Mouse (Mus musculus): ENCODE results near the gene I830077J02Rik.
A peak's percentile ranks its signal among the peaks of the same experiment; 100 is the strongest.
"Not testable (repeated sequence)": the region's sequence is repeated elsewhere in the genome, so short reads cannot be mapped to it uniquely, and the experiment has no call there.

Gene I830077J02Rik

DNA sequence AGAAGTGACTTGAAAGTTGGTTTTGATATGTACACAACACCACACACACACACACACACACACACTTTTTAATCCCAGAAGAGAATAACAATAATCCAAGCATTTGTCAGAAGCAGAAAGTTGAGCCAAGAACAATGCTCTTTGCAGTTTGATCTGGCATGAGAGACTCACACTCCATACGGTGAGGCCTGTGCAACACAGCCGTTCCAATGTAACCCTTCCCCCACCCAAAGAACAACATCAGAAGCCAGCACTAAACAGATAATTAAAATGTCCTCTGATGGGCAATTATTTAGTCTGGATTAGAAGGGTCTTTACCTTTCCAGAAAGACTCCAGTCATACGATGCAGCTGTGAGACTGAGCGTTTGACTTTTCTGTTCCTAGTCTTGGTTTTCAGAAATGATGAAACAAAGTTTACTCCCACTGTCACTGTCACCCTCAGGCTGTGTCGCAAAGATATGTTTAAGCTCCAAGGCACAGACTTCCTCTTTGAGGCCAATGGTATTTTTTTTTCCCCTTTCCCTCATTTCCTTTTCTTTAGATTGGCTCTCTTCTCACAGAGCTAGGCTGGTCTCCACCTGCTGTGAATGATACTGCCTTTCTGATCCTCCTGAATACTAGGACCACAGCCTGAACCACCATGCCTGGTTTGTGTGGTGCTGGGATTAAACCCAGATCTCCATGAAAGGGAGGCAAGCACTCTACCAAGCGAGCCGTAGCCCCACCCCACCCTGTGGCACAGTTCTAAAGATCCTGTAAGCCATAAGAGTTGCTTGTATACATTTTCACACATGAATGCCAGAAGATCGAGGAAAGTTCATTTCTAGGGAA, at the start of gene I830077J02Rik:
TSS of gene I830077J02Rik (minus strand) at position 425 of the 832 bp plus-strand sequence.
- DNase-seq (ENCODE audit: low read depth, low spot score): no peak

DNA sequence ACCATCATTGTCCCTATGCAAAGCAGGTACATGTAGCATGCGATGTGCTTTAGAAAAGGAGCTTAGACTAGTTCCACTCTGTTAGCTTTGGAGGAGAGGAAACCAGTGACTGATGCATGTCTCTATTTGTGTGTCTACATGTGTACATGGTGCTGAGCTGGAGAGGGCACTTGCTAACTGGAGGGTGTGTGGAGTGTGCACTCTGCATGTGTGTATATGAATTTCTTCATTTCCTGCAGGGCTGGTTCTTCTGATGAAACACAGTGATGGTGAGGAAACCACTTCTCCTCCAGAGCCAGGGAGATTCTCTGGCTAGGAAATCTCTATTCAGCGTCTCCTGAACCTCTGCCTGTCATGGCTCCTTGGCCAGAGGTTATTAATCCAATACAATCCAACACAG, 41.7 kb upstream of the I830077J02Rik start:
- DNase-seq (ENCODE audit: low read depth, low spot score): no peak

DNA sequence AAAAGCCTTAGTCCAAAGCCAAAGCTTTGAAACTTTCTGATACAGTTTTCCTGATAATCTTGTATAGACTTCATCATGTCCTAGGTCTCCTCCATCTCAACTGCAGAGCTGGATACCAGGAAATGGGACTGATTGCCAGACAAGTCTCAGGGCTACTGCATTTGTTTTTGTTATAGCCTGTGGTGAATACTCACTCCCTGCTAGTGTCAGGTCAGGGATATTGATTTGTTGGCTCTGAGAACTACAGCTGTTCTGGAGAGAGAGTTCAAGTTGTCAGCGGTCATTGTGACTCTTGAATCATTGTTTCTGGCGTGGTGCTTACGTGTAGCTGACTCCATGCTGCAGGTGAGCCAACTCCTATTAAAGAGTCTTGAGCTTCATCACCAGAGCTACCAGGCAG, 40.9 kb upstream of the I830077J02Rik start, which contains the start of gene Ovgp1:
TSS of gene Ovgp1 (plus strand) at position 301 of the 400 bp plus-strand sequence.
- no peak for DNase-seq (ENCODE audit: low read depth, low spot score)

DNA sequence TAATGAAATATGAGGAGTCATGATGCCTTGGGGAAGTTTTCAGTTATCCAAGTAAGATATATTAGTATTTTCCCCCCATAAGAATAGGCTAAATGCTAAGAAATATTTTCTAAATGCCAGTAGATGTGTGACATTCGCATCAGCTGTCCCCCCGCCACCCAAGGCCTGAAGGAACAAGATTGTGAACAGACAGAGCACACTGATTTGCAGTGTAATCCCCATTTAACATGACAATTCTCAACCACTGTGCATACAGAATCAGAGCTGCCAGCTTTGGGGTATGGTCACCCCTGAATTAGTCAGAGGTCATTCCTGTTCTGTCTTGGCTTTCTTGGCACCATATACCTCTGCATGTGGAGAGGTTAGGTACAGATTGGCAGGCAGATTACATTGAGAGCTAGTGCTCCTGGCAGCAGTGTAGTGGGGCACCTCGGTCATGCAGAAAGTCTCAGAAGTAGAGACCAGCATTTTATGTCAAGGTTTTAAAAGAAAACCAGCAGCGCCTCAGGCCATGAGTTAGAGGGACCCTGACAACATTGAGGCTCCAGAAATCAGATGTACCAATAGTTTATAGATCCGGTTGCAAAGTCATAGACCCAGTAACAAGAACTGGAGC, 39.5 kb upstream of the I830077J02Rik start:
- no peak for DNase-seq (ENCODE audit: low read depth, low spot score)

DNA sequence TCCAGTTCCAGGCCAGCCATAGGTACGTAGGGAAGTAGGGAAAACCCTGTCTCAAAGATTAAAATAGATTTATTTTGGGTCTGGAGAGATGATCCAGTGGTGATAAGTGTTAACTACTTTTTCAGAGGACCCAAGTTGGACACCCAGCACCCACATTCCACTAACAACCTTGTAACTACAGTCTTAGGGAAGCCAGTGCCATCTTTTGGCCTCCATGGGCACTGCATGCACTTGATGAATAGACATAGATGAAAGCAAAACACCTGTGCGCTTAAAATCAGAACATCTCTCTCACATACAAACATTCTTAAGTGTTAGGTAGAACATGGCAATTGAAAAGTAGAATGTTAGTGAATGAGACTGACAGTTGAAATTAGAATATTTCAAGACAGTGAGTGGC, 28.2 kb upstream of the I830077J02Rik start:
- DNase-seq (ENCODE audit: low read depth, low spot score): peak; percentile 70

DNA sequence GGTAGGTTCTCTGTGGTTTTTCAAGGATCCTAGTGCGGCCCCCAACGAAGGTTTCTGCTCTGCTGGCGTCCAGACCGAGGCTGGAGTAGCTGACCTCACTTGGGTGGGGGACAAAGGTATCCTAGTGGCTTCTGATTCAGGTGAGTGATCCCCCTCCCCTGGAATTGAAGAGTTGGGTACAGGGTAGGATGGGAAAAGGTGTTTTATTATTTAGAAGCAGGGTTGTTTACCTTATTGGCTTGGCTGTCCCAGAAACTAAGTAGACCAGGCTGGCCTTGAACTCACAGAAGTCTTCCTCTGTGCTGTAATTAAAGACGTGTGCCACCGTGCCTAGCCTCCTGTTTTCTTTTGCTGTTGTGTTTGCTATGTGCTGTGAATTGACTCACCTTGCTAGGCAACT, 27.5 kb upstream of the I830077J02Rik start, which contains the start of gene Atp5f1:
TSS of gene Atp5f1 (minus strand) at position 101 of the 400 bp plus-strand sequence.
- DNase-seq (ENCODE audit: low read depth, low spot score): no peak

DNA sequence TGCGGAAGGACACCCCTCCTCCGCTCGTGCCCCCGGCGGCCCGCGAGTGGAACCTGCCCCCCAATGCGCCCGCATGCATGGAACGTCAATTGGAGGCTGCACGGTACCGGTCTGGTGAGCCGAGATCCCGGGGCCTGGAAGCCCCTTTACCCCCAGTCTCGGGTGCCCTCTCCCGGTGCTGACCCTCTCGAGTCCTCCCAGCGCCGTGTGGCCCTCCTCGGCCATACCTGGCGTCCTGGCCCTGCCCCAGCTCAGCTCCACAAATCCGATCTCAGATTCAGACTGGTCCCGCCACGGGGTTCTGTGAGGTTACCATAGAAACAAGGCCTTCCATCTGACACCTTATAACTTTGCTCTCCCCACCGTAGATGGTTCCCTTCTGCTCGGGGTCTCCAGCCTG, 27.1 kb upstream of the I830077J02Rik start:
- peak; percentile 66 for DNase-seq (ENCODE audit: low read depth, low spot score)

DNA sequence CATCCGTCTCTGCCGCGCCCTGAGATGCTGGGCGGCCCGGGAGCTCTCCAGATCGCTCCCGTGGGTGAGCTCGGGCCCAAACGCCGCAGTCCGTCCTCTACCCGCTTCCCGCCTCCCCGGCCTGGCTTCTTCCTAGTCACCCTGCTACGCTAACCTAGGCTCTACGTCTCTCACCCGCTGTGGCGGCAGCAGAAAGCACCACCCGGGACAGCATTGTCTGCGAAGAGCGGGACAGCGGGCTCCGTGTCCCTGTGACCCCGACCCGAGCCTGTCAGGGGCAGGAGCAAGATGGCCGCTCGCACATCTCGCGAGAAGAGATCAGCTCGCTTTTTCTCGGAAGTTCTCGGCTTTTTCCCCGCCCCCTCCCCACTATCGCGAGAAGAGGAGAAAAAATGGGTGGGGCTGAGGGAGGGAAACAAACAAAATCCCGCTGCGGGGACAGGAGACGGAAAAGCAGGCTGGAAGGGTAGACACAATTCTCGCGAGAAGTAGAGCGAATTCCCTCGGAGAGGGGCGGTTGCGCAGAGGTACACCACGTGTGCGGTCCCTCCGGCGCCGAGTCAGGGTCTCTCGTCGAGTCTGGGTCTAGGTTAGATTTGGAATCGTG, 26.6 kb upstream of the I830077J02Rik start, which contains the start of gene Wdr77:
TSS of gene Wdr77 (plus strand) at position 396 of the 607 bp plus-strand sequence.
- peak; percentile 99 for DNase-seq (ENCODE audit: low read depth, low spot score)

DNA sequence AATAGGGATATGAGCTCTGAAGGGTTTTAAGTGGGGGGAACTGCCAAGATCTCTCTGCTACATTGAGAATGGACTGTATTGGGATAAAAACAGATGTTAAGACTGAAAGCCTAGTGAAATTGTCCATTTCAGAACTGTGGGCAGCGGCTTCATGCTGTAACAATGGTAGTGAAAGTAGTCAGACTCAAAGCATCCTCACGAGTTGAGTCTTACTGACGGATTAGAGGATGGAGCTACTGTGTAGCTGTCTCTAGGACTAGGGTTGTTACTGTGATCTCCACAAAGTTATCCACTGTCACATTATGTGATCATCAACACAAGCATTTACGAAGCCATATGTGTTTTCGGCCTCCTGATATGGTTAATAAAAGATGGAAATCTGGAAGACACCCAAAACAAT, 25.7 kb upstream of the I830077J02Rik start:
- DNase-seq (ENCODE audit: low read depth, low spot score): no peak

DNA sequence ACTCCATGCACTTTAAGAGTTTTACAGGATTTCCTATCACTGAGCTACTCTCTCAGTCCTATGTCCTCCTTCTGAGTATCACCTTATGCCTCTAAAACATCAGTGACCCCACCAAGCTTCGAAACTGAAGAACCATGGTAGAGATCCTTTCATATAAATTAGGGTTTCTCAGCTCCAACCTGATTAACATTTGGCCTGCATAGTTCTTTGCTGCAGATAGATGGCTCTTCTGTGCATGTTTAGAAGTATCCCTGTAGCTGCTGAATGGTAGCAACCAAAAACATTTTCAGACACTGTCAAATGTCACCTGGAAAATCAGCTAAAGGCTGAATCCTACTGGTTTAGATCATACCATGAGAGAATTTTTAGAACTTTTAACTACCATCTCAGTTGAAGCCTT, 24.8 kb upstream of the I830077J02Rik start:
- DNase-seq (ENCODE audit: low read depth, low spot score): no peak

DNA sequence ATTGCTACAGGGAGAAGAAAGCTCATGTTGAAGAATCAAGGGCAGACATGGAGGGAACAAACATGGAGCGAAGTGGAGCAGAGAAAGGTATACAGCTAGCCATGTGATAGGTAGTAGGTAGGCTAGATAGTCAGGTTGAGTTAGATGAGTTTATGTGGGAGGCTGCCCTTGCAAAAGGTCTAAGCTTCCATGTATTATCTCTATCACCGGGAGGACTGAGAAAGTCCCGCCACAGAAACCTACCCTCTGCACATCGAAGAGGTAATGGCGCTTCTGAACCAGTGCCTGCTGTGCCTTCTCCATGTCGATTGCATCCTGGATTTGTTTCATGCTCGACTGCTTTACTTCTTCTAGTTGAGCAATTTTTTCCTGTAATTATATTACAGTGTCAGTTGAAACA, 18.9 kb upstream of the I830077J02Rik start:
- DNase-seq (ENCODE audit: low read depth, low spot score): no peak

DNA sequence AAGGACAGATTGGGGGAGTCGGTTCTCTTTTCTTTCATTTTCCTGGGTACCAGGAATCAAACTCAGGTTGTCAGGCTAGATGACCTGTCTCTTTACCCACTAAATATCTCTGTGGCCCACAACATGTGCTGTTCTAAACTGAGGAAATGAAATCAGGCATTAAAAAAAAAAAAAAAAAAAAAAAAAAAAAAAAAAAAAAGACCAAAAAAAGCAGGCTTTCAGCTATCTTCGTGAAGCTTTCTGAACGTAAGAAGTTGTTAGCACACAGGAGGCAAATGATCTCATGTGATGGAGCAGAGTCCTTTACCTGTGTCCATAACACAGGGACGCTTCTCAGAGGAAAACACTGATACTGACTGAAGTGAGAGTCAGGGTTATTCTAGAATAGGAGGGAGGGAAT, 3.6 kb upstream of the I830077J02Rik start:
- no peak for DNase-seq (ENCODE audit: low read depth, low spot score)

DNA sequence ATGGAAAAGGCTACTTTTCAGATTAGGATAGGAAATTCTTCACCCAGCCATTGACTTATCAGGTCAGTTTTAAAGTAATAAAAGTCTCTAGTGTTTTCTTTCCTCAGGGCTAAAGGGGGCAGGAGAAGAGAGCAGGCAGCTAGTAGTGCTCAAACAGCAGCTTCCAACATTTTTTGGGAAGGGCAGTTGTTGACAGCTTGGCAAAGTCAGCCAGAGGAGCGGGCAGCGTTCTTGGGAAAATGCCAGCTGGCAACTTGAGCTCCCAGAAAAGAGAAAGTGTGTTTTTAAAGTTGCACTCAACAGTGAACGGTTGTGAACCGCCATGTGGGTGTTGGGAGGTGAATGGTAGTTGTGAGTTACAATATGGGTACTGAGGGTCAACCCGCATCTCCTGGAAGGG, 2.6 kb upstream of the I830077J02Rik start:
- no peak for DNase-seq (ENCODE audit: low read depth, low spot score)

DNA sequence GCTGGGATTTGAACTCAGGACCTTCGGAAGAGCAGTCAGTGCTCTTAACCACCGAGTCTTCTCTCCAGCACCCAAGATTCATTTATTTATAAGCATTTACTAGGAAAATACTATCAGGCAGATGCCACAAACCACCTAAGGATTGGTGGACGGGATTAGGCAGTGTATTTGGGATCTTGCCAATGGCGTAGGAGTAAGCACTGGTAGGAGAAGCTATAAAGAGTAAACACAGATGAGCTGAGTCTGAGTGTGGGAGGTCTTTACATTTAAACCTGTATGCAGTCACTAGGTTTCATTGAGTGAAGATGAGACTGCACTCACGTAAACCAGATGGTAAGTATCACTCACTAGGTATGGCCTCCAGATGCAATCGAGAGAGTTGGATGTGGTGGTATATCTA, 1.5 kb upstream of the I830077J02Rik start:
- no peak for DNase-seq (ENCODE audit: low read depth, low spot score)

DNA sequence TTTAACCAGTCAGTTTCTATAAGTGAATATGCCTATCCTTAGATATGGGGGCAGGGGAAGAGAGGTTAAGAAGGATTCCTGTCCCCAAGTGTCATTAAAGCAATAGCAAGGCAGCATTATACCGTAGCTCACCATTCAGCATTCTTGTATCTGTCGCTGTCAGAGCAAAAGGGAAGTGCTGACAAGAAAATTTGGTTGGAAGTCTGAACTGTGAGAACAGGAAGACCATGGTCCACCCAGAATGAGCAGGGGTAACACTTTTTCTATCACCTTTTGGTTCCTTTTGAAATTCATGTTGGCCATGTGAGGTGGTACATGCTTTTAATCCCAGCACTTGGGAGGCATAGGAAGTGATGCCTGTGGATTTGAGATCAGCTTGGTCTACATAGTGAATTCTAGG, 1.4 kb downstream of the I830077J02Rik start:
- DNase-seq (ENCODE audit: low read depth, low spot score): no peak

DNA sequence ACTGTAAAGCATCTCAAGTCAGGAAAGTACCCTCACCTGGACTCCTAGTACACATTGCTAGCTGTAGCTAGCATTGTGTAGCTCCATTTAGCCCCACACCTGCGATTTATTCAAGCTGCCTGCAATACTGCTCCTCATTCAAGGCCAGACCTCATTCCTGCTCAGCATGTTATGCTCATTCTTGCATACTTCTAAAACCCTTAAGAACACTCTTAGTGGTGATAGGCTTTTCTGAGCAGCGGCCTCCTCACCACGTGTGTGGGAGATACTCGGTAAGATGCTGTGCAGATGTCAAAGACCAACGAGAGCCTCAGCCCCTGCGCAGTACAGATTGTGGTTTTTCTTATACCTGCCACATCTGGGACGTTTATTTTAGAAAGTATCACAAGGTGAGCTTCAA, 2.6 kb downstream of the I830077J02Rik start:
- no peak for DNase-seq (ENCODE audit: low read depth, low spot score)

DNA sequence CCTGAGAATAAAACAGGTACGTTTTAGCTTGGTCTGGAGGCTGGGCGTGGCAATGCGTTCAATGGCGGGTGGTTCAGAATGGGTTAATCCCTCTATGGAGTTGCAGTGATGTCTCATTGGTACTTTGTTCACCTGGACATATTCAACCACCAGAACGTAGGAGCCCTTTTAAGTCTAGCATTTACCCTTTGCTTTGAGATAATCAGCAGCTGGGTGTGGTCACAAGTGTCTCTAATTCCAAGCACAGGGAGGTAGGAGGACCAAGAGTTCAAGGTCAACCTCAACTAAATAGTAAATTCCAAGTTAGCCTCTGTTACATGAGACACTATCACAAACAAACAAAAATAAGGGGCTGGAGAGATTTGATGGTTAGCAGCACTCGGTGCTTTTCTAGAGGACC, 3.7 kb downstream of the I830077J02Rik start:
- peak; percentile 49 for DNase-seq (ENCODE audit: low read depth, low spot score)

DNA sequence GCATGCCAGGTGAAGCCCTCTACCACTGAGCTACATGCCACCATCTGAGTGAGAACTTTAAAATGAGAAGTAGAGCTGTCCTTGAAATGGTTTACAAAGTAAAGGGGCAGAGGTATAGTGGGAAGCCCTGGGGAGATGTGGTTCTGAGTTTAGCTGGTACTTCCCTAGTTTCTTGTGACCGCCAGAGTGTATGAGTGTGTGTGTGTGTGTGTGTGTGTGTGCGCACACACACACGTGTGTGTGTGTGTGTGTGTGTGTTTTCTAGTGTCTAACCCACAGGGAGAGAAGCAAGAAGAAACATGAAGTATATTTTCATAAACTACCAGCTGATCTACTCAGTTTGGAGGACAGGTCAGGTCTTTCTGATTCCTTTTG, 4.3 kb downstream of the I830077J02Rik start:
- no peak for DNase-seq (ENCODE audit: low read depth, low spot score)

DNA sequence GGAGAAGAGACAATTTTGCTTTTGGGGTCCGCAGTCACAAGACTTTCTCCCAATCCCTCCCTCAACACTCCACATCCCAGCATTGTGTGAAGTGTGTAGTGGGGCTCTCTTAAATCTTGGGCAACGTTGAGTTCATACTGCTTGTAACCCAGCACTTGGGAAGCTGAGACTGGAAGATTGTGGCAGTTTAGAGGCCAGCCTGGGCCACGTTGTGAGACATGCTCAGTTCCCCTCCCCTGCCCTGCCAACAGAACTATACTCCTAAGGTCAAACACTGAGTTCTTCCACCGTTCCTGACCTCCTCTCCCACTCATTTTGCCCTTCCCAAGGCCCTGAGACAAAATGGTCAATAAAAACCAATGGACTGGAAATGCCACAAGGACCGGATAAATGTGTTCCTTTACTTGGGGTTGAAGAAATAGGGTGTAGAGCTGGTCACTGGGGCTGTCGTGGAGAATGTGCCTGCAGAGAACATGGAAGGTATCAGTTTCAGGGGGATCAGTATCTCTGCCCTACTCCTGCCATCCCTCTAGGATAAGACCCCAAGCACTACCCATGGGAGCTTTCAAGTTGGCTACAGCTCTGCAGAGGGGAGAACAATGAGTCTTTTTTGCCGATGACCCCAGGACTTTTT, 4.8 kb downstream of the I830077J02Rik start:
- no peak for DNase-seq (ENCODE audit: low read depth, low spot score)

DNA sequence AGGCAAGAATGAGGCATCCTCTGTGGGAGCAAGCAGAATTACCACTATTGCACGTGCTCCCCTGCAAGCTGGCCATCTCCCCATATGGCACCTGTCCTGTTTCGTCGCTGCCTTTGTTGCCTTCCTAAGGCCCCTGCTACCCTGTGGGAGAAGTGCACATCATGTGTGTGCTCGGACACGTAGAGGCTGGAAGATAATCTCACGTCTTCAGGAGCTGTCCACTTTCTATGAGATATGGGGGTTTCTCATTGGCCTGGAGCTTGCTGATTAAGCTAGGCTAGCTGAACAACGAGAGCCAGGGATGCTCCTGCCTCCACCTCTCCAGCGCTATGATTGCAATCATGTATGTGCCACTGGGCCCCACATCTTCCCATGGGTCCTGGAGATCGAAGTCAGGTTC, 7.8 kb downstream of the I830077J02Rik start:
- DNase-seq (ENCODE audit: low read depth, low spot score): no peak

DNA sequence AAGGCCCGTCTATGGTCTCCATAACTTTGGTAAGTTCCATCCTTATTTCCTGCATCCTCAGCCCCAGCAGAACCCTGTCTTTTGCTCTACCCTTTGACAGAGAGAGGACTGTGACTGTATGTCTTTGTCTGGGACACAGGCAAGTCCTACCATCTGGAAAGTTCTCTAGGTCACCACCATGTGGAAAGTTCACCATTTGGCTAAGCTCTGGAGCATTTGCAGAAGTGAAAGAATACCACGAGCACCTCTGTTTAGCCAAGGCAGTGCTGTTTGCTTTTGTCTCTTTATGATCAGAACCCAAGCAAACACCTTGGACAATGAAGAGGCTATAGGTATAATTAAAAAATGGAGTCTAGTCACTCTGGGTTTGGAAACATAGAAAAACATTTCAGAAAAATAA, 10.5 kb downstream of the I830077J02Rik start:
- DNase-seq (ENCODE audit: low read depth, low spot score): no peak

DNA sequence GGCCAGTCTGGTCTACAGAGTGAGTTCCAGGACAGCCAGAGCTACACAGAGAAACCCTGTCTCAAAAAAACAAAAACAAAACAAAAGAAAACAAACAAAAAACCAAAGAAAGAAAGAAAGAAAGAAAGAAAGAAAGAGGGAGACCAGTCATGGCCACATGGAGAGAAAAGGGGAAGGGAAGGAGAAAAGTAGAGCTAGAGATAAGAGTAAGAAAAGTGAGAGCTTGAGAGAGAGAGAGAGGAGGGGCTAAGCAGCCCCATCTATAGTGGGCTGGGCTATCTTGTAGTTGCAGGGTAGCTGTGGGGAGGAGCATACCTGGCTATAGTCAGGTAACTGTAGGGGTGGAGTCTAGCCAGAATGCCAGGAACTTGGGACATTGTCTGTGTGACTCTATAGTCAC, 11.7 kb downstream of the I830077J02Rik start:
- not testable (repeated sequence) for DNase-seq (ENCODE audit: low read depth, low spot score)
